Mouse (Mus musculus): ENCODE measurements around the gene Hoxb13.

DNA sequence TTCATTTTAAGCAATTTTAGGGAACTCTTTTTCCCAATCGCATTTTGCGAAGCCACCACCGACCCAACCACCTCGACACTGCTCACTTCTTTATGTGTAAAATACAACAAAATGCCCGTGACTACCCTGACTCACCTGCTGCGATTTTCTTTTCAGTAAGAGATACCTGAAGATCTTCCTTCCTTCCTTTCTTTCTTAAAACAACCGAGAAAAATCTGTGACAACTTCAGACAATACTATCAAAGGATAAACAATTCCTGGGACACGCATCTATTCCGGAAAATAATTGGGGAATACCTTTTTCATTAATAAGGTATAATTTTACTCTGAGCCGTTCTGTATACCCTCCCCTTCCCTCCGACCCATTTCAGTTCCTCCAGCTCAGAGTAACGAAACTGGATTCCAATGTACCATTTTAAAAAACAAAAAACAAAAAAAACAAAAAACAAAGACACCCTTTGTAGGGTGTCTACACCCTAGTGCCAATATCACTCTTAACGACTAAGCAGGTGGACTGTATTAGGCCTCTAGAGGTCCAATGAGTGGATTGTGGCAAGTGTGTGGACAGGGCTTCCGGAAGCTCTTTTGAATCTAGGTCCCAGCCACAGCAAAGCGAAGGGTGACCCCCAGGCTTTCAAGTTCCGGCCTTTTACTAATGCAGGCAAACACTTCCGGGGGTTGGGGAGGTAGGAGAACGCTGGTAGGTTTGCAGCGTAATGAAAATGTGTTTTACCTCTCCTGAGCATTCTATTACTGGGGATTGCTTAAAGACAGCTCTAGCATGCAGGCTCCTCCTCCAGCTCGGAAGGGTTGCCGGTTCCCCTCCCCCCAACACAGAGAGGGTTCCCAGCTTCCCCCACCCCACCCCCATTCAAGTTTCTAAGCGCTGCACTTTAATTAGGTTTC is 5.3 kb downstream of the Hoxb13 start:
- TF ChIP-seq EP300 (IDR thresholded peaks at IDR 0.05; ENCODE audit: low read depth in 1 of 2, low read length in 2 of 2) (peak in 1 of 2 experiments; percentile 25; a peak in 1 of 4 replicates), CTCF (IDR thresholded peaks at IDR 0.05 in 2 of 3, conservative IDR thresholded peaks at IDR 0.05 in 1 of 3; ENCODE audit: control insufficient read depth in 1 of 3, insufficient read depth in 1 of 3, low read depth in 2 of 3, low read length in 3 of 3, poor library complexity in 1 of 3, severe bottlenecking in 1 of 3) (no peak), USF1 (IDR thresholded peaks at IDR 0.05; ENCODE audit: low read depth, low read length) (no peak), ZC3H11A (IDR thresholded peaks at IDR 0.05; ENCODE audit: low read depth, low read length) (no peak), CHD2 (IDR thresholded peaks at IDR 0.05; ENCODE audit: low read length) (peak; percentile 69), MEF2A (IDR thresholded peaks at IDR 0.05; ENCODE audit: extremely low read depth, insufficient replicate concordance, low read depth, low read length, poor library complexity, severe bottlenecking) (no peak), POLR2A (IDR thresholded peaks at IDR 0.05; ENCODE audit: control insufficient read depth in 1 of 2, insufficient read depth in 1 of 2, low read depth in 1 of 2, low read length in 2 of 2, poor library complexity in 1 of 2) (peak; percentile 34 to 70; a peak in 3 of 4 replicates), CHD1 (IDR thresholded peaks at IDR 0.05; ENCODE audit: low read depth, low read length) (no peak; the same call in 1 of the 2 replicates), MAX (IDR thresholded peaks at IDR 0.05; ENCODE audit: low read length) (no peak), E2F4 (IDR thresholded peaks at IDR 0.05; ENCODE audit: borderline replicate concordance, low read depth, low read length) (no peak), MAFK (IDR thresholded peaks at IDR 0.05; ENCODE audit: borderline replicate concordance, low read depth, low read length) (no peak), TCF12 (IDR thresholded peaks at IDR 0.05; ENCODE audit: low read depth, low read length) (0 out of 2 replicates have a peak, but pooled peaks have one; percentile 6)

Data from MEL (cell line).